Mouse (Mus musculus) erythroblast, embryonic 14.5 days (primary cell): Measurements from ENCODE around the gene Gxylt2.

Source experiments
- GATA1 ChIP-seq: IDR thresholded peaks from 2 replicates; pipeline ENCODE4 v1.6.1; 2012; ENCODE audit warnings: low read length, inconsistent platforms, mixed read lengths
- TAL1 ChIP-seq: IDR thresholded peaks from 3 replicates; pipeline ENCODE4 v1.6.1; 2012; ENCODE audit warnings: low read length, inconsistent platforms, mixed read lengths

GRCm38 (mm10) chr6:100824381-100824965, 119.9 kb downstream of the Gxylt2 start:
- TF ChIP-seq TAL1 = no peak
- no peak for TF ChIP-seq GATA1
